Mouse (Mus musculus): ENCODE results near the gene Scd2.
"Not testable (repeated sequence)": the region's sequence is repeated elsewhere in the genome, so short reads cannot be mapped to it uniquely, and the experiment has no call there.

Gene Scd2

DNA sequence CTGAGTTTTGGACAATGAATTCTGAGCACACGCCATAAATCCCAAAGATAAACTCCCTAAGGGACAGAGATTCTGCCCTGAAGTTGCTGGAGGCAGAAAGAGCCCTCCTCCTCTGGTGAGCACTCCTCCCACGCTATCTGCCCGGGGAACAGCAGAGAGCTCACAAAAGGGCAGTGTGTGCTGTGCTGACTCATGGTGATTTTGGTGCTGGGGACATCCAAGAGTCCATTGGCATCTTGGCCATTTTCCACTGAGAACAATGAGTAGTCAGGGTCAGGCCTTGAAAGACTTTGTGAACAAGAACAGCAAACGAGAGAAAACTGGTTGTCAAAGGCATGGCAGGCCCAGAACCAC is 18.5 kb downstream of the Scd2 start:
- DNase-seq (ENCODE audit: low read depth, low spot score), result peak; percentile 96

DNA sequence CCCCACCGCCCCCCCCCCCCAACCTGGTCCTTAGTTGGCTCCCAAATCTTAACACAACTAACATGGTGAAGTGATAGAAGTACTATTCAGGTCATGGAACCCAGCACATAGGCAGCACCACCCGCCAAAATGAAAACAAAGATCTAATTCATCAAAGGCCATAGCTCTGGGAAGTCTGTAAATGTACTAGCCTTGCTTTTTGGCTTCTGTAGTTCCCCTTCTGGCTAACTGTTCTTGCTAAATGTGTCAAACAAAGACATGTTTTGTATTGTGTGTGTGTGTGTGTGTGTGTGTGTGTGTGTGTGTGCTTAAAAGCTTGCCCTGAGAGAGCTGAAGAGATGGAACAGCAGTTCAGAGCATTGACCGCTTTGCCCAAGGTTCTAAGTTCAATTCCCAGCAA is 19.6 kb downstream of the Scd2 start:
- DNase-seq (ENCODE audit: low read depth, low spot score), result peak; percentile 80

DNA sequence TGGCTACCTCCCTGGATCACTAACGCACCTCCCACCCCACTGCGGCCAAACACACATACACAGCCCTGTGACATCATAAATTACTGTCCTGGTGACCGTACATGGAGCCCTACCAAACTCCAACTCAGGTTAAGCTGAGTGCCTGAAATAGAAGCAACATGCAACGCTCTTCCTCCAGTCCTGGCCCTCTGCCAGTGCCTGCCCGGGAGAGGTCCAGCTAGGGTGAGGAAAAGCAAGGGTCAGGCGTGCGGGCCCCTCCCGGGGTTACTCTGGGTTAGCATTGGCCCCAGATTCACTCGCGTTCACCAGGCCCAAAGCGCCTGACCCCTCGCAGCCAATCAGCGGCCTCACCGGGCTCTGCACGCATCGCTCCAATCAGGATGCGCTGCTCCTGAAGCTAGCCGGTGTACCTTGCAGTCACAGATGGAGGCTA is 20.9 kb downstream of the Scd2 start:
- peak; percentile 98 for DNase-seq (ENCODE audit: low read depth, low spot score)

DNA sequence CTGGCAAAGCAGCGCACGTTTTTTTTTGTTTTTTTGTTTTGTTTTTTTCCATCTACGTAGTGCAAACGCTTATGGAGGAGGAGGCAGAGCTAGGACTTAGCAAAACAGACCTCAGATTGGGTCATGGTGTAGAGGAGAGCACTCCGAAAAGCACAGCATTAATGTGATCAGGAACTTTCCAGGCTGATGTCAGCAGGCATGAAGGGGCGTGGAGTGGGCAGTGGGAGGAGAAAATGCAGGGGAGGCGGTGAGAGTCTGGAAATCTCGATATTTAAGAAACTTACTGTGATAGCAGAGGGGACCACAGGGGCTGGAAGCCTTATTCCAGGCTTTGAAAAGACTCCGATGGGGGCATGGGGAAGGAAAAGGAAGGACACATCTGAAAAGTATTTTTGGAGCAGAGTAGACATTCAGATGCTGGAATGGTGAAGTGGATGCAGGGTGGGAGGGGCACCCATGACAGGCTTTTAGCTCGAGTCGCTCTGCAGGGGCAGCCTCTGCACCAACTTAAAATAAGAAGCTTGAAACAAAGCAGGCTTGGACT is 21.5 kb downstream of the Scd2 start:
- peak; percentile 86 for DNase-seq (ENCODE audit: low read depth, low spot score)

- no peak for DNase-seq (ENCODE audit: low read depth, low spot score)
Measured at GRCm38 (mm10) chr19:44316752-44317315, 23.4 kb downstream of the Scd2 start.

DNA sequence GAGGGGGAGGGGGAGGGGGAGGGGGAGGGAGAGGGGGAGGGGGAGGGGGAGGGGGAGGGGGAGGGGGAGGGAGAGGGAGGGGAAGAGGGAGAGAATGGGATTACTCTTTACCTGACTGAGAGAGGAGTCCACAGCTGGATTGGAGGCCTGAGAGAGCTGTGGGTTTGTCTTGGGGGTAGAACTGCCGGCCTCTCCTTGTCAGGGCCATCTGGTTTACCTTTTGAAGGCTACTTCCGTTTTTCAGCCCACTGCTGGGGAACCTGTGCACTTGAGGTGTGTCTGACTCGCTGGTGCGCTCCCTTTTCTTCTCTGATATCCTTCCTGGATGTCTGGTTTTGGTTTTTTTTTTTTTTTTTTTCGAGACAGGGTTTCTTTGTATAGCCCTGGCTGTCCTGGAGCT is 23.9 kb downstream of the Scd2 start:
- no peak for DNase-seq (ENCODE audit: low read depth, low spot score)

DNA sequence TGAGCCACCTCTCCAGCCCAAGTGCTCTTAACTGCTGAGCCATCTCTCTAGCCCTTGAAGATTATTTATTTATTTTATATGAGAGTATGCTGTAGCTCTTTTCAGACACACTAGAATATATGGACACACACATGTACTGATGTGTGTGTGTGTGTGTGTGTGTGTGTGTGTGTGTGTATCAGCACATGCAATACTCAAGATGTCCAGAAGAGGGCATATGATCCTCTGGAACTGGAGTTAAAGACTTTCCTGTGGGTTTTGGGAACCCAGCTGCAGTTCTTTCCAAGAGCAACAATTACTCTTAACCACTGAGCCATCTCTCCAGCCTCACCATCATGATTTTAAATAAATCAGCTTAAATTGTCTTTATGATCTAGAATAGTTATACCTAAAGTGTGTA is 25.1 kb downstream of the Scd2 start:
- DNase-seq (ENCODE audit: low read depth, low spot score), result no peak

GRCm38 (mm10) chr19:44320316-44320715 is 26.8 kb downstream of the Scd2 start:
- no peak for DNase-seq (ENCODE audit: low read depth, low spot score)

- DNase-seq (ENCODE audit: low read depth, low spot score), result no peak
Measured at GRCm38 (mm10) chr19:44321201-44321600, 27.7 kb downstream of the Scd2 start.

- DNase-seq (ENCODE audit: low read depth, low spot score), result no peak
Measured at GRCm38 (mm10) chr19:44321631-44322030, 28.2 kb downstream of the Scd2 start.

DNA sequence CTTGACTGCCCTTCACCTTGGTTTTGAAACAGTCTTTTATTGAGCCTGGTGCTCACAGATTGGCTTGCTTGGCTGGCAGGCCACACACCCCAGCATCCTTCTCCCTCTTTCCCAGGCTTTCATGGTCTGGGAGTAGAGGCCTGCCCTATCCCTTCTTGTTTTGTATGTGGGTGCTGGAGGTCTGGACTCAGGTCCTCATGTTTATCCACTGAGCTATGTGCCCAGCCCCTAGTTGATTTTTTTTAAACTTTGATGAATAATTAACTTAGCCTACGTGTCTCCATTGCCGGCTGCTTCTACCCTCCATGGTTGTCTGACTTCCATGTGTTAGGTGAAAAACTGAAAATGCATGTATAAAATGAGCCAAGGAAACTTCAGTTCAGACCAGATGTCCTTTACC is 36.1 kb downstream of the Scd2 start:
- DNase-seq (ENCODE audit: low read depth, low spot score), result no peak

- DNase-seq (ENCODE audit: low read depth, low spot score), result not testable (repeated sequence)
Measured at GRCm38 (mm10) chr19:44331128-44331527, 37.7 kb downstream of the Scd2 start.

- DNase-seq (ENCODE audit: low read depth, low spot score), result peak; percentile 60
Measured at GRCm38 (mm10) chr19:44331911-44332310, 38.4 kb downstream of the Scd2 start.

- DNase-seq (ENCODE audit: low read depth, low spot score), result peak; percentile 93
Measured at GRCm38 (mm10) chr19:44332326-44332725, 38.9 kb downstream of the Scd2 start.

DNA sequence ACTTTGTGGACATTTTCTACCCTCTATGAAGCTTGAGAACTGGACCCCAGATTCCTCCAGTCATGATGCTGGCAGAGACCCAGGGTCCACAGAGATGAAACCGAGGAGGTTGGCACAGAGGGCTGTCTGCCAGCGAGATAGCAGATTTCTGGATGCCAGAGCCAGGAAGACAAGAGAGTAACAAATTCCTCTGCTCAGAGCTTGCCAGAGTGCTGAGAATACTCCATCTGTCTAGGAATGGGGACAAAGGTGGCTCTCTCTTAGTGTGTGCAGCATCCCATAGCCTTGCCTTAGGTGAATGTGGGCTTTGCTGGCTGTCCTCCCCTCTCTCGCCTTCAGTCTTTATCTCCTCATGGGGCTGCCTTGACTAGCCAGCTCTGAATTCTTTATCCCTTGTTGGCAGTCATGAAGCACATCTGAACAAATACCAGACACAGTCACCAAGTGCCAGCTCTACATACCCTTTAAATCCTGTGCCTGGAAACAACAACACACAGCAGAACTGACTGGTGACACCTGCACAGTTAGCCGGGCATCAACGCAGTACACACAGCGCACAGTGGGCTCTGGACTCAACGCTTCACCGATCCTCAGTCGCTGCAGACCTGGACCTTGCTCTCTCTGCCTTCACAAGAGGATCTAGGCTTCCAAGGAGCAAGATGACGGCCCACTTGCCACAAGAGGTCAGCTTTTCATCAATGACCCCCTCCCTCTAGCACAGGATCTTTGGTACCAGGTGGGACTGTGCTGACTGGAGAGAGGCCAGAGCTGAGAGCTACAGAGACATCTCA is 39.6 kb downstream of the Scd2 start, which contains the start of gene Scd4:
Gene Scd4 (plus strand): TSS at position 260 of the 791 bp plus-strand sequence.
- DNase-seq (ENCODE audit: low read depth, low spot score), result peak; percentile 95

GRCm38 (mm10) chr19:44333991-44334390 is 40.5 kb downstream of the Scd2 start:
- DNase-seq (ENCODE audit: low read depth, low spot score), result no peak

DNA sequence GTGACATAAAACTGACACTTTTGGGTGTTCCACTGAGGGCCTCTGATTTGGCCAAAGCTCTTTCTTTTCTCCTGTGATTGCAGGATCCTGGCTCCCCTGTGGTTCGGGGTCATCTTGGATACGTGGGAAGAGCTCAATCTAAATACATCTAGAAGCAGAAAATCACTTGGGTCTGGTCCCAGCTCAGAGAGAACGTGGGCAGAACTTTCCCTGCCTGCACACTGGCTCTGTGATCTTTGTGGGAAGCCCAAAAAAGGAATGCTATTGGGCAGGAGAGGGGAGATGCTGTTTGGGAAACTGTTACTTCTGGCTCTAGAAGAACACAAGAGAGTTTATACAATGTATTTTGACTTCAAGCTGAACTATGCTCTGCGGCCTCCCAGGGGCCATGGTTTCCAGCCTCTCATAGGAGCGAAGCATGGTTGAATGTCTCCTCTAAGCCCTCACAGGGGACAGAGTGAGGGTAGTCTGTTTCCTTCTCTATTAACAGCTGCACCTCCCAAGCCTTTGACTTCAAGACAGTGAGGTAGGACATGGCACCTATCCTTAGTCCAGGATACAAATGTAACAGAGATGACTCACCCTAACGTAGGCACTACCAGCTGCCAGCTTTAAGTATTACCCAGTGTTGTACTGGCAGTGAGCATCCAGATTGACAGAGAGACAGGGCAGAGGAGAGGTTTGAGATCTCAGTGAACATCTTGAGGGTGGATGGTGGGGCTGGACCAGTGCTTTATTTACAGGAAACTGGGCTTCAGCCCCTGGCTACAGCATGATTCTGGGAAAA is 42.6 kb downstream of the Scd2 start:
- DNase-seq (ENCODE audit: low read depth, low spot score), result peak; percentile 77

GRCm38 (mm10) chr19:44349689-44350088 is 56.2 kb downstream of the Scd2 start:
- no peak for DNase-seq (ENCODE audit: low read depth, low spot score)

DNA sequence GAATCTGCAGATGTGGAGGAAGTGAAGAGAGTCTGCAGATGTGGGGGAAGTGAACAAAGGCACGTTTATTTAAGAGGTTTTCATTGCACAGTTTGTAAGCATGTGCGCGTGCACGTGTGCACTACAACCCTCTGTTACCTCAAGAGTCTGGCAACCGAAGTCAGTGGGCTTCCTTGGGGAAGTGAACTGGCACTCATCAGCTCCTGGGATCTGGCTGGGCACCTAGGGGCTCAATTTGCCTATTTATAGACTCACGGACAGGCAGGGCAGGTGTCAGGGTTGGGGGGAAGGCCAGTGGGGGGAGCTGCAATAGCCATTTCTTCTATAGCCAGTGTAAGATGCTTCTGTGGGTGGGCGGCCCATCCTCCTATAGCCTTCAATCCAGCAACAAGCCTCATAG is 58.3 kb downstream of the Scd2 start:
- no peak for DNase-seq (ENCODE audit: low read depth, low spot score)

Measured in brain, adult 2 months (tissue).